Mouse (Mus musculus): ENCODE measurements around the gene Rictor. TPM values are rescaled to one million over a fixed set of nuclear protein-coding genes. Genes with fewer than 3 reads are reported as not detected.

Rictor gene
- 35.0 and 38.4 TPM in 2 replicates for polyA plus RNA-seq (2014; fragmentation: Nextera tagmentation; extraction: Ambion mirVana)

DNA sequence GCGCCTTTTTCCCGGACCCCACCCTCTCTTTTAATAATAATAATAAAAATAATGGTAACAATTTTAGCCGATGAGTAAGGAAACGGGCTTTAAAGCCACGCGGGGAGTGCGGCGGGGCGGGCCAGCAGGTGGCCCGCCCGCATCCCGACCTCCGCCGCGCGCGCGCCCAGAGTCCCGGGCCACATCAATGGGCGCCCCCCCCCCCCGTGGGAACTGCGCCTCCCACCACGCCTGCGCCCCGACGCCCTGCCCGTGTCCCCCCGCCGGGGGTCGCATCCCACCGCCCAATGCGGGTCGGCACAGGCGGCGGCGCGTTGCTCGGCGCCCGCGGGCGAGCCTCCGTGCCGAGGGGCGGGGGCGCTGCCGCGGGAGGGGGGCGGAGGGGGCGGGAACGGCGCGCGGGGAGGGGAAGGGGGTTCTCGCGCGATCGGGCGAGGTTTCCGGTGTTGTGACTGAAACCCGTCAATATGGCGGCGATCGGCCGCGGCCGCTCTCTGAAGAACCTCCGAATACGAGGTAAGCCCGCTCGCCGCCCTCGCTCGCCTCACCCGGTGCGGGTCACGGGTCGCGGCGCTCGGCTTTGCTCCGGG, at the start of gene Rictor:
Gene Rictor (plus strand): TSS at position 444 of the 590 bp plus-strand sequence.
- peak within 1 kb of the TSS; percentile 91 for H3K4me2 ChIP-seq
- H3K4me3 ChIP-seq (ENCODE audit: low read depth, low read length), result peak within 1 kb of the TSS; percentile 93
- no peaks in the 10 kb centered on the region for H3K9me3 ChIP-seq (replicated peaks; ENCODE audit: control insufficient read depth, low read length)
- H3K27me3 ChIP-seq (ENCODE audit: control insufficient read depth, insufficient read depth, low read length), result no peaks in the 10 kb centered on the region
- peak; percentile 86 for ATAC-seq (replicated peaks; ENCODE audit: insufficient number of reproducible peaks, low FRiP score, low TSS enrichment)
- H3K9ac ChIP-seq (ENCODE audit: low read depth, low read length), result peak within 1 kb of the TSS; percentile 96
- peak within 1 kb of the TSS; percentile 95 for H3K27ac ChIP-seq (ENCODE audit: low read depth, low read length)
- H3K36me3 ChIP-seq (ENCODE audit: control insufficient read depth, insufficient read depth, low read length), result no peaks in the 10 kb centered on the region
- under 1% methylated on average over 41 of the region's 82 CpGs for WGBS (ENCODE audit: insufficient replicate concordance)
- peaks cover 16% of the 10 kb centered on the region for H3K4me1 ChIP-seq (ENCODE audit: control insufficient read depth, insufficient read depth, low read length)

DNA sequence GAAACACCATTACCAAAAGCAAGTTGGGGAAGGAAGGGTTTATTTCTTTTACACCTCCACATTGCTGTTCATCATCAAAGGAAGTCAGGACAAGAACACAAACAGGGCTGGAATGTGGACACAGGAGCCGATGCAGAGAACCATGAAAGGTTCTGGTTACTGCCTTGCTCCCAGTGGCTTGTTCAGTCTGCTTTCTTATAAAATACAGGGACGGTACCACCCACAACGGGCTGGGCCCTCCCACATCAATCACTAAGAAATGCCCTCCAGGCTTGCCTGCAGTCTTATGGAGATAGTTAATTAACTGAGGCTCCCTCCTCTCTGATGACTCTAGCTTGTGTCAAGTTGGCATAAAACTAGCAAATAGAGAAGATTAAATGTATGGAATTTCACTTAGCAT, 46.2 kb upstream of the Rictor start:
- Histone ChIP-seq H3K9me3 (replicated peaks; ENCODE audit: control insufficient read depth, low read length) (no peaks in the 10 kb centered on the region), H3K27me3 (ENCODE audit: control insufficient read depth, insufficient read depth, low read length) (no peaks in the 10 kb centered on the region), H3K27ac (ENCODE audit: low read depth, low read length) (no peak overlapping the region), H3K4me2 (no peak overlapping the region), H3K4me3 (ENCODE audit: low read depth, low read length) (no peak overlapping the region), H3K36me3 (ENCODE audit: control insufficient read depth, insufficient read depth, low read length) (no peaks in the 10 kb centered on the region), H3K9ac (ENCODE audit: low read depth, low read length) (no peak overlapping the region), H3K4me1 (ENCODE audit: control insufficient read depth, insufficient read depth, low read length) (peaks cover 4% of the 10 kb centered on the region; the same call in 1 of the 2 replicates)
- WGBS (ENCODE audit: insufficient replicate concordance), result 48% methylated on average over 3 of the region's 3 CpGs
- ATAC-seq (replicated peaks; ENCODE audit: insufficient number of reproducible peaks, low FRiP score, low TSS enrichment), result no peak

GRCm38 (mm10) chr15:6663991-6664390, 44.2 kb upstream of the Rictor start:
- Histone ChIP-seq H3K27ac (ENCODE audit: low read depth, low read length) (no peak overlapping the region), H3K36me3 (ENCODE audit: control insufficient read depth, insufficient read depth, low read length) (no peaks in the 10 kb centered on the region), H3K9ac (ENCODE audit: low read depth, low read length) (no peak overlapping the region), H3K27me3 (ENCODE audit: control insufficient read depth, insufficient read depth, low read length) (no peaks in the 10 kb centered on the region), H3K9me3 (replicated peaks; ENCODE audit: control insufficient read depth, low read length) (no peaks in the 10 kb centered on the region), H3K4me1 (ENCODE audit: control insufficient read depth, insufficient read depth, low read length) (peaks cover 4% of the 10 kb centered on the region; the same call in 1 of the 2 replicates), H3K4me3 (ENCODE audit: low read depth, low read length) (no peak overlapping the region), H3K4me2 (no peak overlapping the region)
- WGBS (ENCODE audit: insufficient replicate concordance), result 51% methylated on average over 7 of the region's 7 CpGs
- no peak for ATAC-seq (replicated peaks; ENCODE audit: insufficient number of reproducible peaks, low FRiP score, low TSS enrichment)

- Histone ChIP-seq H3K36me3 (ENCODE audit: control insufficient read depth, insufficient read depth, low read length) (no peaks in the 10 kb centered on the region), H3K9ac (ENCODE audit: low read depth, low read length) (no peak overlapping the region), H3K27me3 (ENCODE audit: control insufficient read depth, insufficient read depth, low read length) (no peaks in the 10 kb centered on the region), H3K9me3 (replicated peaks; ENCODE audit: control insufficient read depth, low read length) (no peaks in the 10 kb centered on the region), H3K4me3 (ENCODE audit: low read depth, low read length) (no peak overlapping the region), H3K4me2 (no peak overlapping the region), H3K27ac (ENCODE audit: low read depth, low read length) (no peak overlapping the region), H3K4me1 (ENCODE audit: control insufficient read depth, insufficient read depth, low read length) (peaks cover 4% of the 10 kb centered on the region; the same call in 1 of the 2 replicates)
- WGBS (ENCODE audit: insufficient replicate concordance), result 25% methylated on average over 5 of the region's 5 CpGs
- no peak for ATAC-seq (replicated peaks; ENCODE audit: insufficient number of reproducible peaks, low FRiP score, low TSS enrichment)
Observed at GRCm38 (mm10) chr15:6666072-6666471, 42.1 kb upstream of the Rictor start.

DNA sequence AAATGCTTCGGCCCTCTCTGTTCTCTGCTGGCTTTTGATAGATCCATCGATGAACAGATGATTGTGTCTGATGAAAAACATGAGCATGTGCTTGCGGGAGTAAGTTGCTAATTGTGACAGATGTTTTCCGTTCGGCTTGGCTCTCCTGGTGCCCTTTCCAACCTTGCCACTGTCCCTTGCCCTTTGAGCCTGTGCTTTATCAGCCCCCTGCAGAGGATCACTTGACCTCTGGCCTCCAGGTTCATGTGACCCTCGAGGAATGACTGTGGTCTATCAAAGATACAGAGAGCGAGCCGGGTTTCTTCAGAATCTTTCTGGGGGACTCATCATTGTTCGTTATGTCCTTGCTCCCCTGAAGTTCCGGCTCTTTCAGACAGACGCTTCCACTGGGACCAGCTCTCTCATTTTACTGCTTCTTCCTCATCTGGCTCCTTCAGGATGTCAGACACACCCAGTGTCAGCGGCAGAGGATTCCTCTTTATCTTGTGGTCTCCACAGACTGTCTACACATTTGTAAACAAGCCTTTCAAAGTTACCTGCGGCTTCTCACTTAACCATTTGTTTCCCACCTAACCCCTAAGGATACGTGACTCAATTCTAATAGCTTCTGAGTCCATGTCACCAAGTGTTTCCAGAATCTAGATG, 39.3 kb upstream of the Rictor start:
- no peaks in the 10 kb centered on the region for H3K27me3 ChIP-seq (ENCODE audit: control insufficient read depth, insufficient read depth, low read length)
- no peaks in the 10 kb centered on the region for H3K9me3 ChIP-seq (replicated peaks; ENCODE audit: control insufficient read depth, low read length)
- no peak overlapping the region for H3K4me2 ChIP-seq
- no peak for ATAC-seq (replicated peaks; ENCODE audit: insufficient number of reproducible peaks, low FRiP score, low TSS enrichment)
- no peak overlapping the region for H3K27ac ChIP-seq (ENCODE audit: low read depth, low read length)
- WGBS (ENCODE audit: insufficient replicate concordance), result 17% methylated on average over 14 of the region's 14 CpGs
- no peak overlapping the region for H3K9ac ChIP-seq (ENCODE audit: low read depth, low read length)
- H3K36me3 ChIP-seq (ENCODE audit: control insufficient read depth, insufficient read depth, low read length), result no peaks in the 10 kb centered on the region
- H3K4me1 ChIP-seq (ENCODE audit: control insufficient read depth, insufficient read depth, low read length), result peaks cover 4% of the 10 kb centered on the region; the same call in 1 of the 2 replicates
- no peak overlapping the region for H3K4me3 ChIP-seq (ENCODE audit: low read depth, low read length)

- Histone ChIP-seq H3K36me3 (ENCODE audit: control insufficient read depth, insufficient read depth, low read length) (no peaks in the 10 kb centered on the region), H3K9me3 (replicated peaks; ENCODE audit: control insufficient read depth, low read length) (no peaks in the 10 kb centered on the region), H3K4me3 (ENCODE audit: low read depth, low read length) (no peak overlapping the region), H3K27me3 (ENCODE audit: control insufficient read depth, insufficient read depth, low read length) (no peaks in the 10 kb centered on the region), H3K4me2 (no peak overlapping the region), H3K27ac (ENCODE audit: low read depth, low read length) (no peak overlapping the region), H3K4me1 (ENCODE audit: control insufficient read depth, insufficient read depth, low read length) (no peaks in the 10 kb centered on the region), H3K9ac (ENCODE audit: low read depth, low read length) (no peak overlapping the region)
- 75% methylated on average over 2 of the region's 2 CpGs for WGBS (ENCODE audit: insufficient replicate concordance)
- no peak for ATAC-seq (replicated peaks; ENCODE audit: insufficient number of reproducible peaks, low FRiP score, low TSS enrichment)
Observed at GRCm38 (mm10) chr15:6678479-6678878, 29.7 kb upstream of the Rictor start.

DNA sequence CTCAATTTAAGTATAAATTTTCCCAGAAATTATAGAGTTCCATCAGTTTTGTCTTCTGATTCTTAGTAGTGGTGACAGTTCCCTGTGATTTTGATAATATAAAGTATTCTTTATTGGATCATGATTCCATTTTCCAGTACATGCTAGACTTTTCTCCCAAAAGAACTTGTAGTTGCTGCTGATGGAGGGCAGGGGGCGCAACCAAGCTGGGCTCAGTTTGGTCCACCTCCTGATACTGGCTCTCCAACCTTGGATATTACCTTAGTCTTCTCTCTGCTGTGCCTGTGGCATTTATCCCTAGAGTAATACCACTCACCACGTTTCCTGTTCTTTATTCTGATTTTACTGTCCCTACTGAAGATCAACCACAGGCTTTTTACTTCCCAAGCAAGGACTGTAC, 6.0 kb upstream of the Rictor start:
- no peaks in the 10 kb centered on the region for H3K4me1 ChIP-seq (ENCODE audit: control insufficient read depth, insufficient read depth, low read length)
- no peaks in the 10 kb centered on the region for H3K27me3 ChIP-seq (ENCODE audit: control insufficient read depth, insufficient read depth, low read length)
- H3K4me3 ChIP-seq (ENCODE audit: low read depth, low read length), result no peak overlapping the region
- WGBS (ENCODE audit: insufficient replicate concordance), result 65% methylated on average over 2 of the region's 2 CpGs
- H3K27ac ChIP-seq (ENCODE audit: low read depth, low read length), result no peak overlapping the region
- ATAC-seq (replicated peaks; ENCODE audit: insufficient number of reproducible peaks, low FRiP score, low TSS enrichment), result no peak
- H3K9ac ChIP-seq (ENCODE audit: low read depth, low read length), result no peak overlapping the region
- H3K9me3 ChIP-seq (replicated peaks; ENCODE audit: control insufficient read depth, low read length), result no peaks in the 10 kb centered on the region
- H3K36me3 ChIP-seq (ENCODE audit: control insufficient read depth, insufficient read depth, low read length), result no peaks in the 10 kb centered on the region
- H3K4me2 ChIP-seq, result no peak overlapping the region

DNA sequence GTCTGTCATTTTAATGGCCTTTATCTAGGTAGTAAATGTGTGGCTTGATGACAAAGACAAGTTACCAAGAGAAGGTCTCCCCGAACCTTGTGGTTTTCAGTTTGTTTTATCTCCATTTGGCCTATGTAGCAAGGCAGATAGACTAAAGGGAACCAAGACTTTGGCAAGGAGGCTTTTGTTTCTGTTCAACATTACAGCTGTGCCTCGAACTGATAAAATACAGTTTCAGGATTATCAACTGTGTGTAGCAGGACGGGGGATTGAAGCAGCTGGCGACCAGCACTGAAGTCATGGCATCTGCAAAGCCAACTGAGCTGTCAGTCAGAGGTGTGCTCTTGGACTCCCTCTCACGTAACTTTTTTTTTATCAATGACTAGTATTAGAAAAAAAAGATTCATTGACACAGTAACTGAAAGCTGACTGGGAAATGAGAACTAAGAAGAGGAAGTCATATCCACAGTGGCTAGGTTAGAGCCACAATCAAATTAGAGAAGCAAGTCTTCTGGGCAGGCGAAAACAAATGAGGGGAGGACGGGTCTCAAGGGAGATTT, 2.8 kb upstream of the Rictor start:
- no peak overlapping the region for H3K27ac ChIP-seq (ENCODE audit: low read depth, low read length)
- H3K4me2 ChIP-seq, result peak overlapping the region; percentile 22; the same call in 1 of the 2 replicates
- no peaks in the 10 kb centered on the region for H3K27me3 ChIP-seq (ENCODE audit: control insufficient read depth, insufficient read depth, low read length)
- no peak overlapping the region for H3K4me3 ChIP-seq (ENCODE audit: low read depth, low read length)
- no peak overlapping the region for H3K9ac ChIP-seq (ENCODE audit: low read depth, low read length)
- H3K36me3 ChIP-seq (ENCODE audit: control insufficient read depth, insufficient read depth, low read length), result no peaks in the 10 kb centered on the region
- H3K4me1 ChIP-seq (ENCODE audit: control insufficient read depth, insufficient read depth, low read length), result peaks cover 4% of the 10 kb centered on the region; the same call in 1 of the 2 replicates
- H3K9me3 ChIP-seq (replicated peaks; ENCODE audit: control insufficient read depth, low read length), result no peaks in the 10 kb centered on the region
- 27% methylated on average over 7 of the region's 7 CpGs for WGBS (ENCODE audit: insufficient replicate concordance)
- ATAC-seq (replicated peaks; ENCODE audit: insufficient number of reproducible peaks, low FRiP score, low TSS enrichment), result no peak

Data from heart, embryonic 11.5 days (tissue).